20 mouse cellular contexts compared by ENCODE assay signal in the genomic region with DNA sequence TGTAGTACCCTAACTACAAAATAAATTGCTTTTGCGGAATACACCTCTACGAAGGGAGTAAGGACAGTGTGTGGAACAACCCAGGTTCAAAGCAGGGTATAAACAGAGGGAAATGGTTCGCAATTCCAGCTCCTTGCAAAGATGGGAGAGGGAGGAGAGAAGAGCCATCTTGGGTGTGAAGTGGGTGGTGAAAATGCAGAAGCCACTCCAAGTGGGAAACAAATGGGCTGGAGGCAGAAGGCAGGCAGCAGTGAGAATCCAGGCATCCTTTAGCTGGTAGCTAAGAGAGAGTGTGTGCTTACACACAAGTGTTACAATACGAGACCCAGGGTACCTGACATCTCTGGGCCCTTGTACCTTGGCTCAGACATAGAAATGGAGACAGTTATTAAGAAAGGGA.
DNase-seq lines count a peak whose midpoint lies in the region; ATAC-seq and TF ChIP-seq lines count a peak whose summit lies in the region.
"Had no signal": no experiment of that assay in that cellular context is flagged by ENCODE, and none has a peak within 500 bp of the region (broad histone marks: within the 10 kb centered on the region; RNA-seq: fewer than 3 reads in every experiment).

No protein-coding gene starts in this region.

- no peak for TF ChIP-seq CTCF in forebrain, postnatal 0 days (IDR thresholded peaks at IDR 0.05; ENCODE audit: low read depth)

- 72% methylated on average over 4 of the region's 4 CpGs for WGBS in forebrain, embryonic 15.5 days
- WGBS in forebrain, postnatal 0 days: 73% methylated on average over 4 of the region's 4 CpGs
- 94% methylated on average over 4 of the region's 4 CpGs for WGBS in midbrain, embryonic 11.5 days

- DNase-seq in forebrain, postnatal 0 days: no peak
- peak; percentile 27 for DNase-seq in layer of hippocampus, adult 9-11 months
- DNase-seq in layer of hippocampus, postnatal 25 days (ENCODE audit: extremely low spot score in 1 of 2, low spot score in 1 of 2): no peak
- peak; percentile 40 to 54 for DNase-seq in right cerebral cortex, adult 2 months (ENCODE audit: low spot score in 2 of 2)
- no peak for DNase-seq in right cerebral cortex, postnatal 14 days
- no peak for DNase-seq in midbrain, embryonic 11.5 days (ENCODE audit: low spot score, missing footprints)
- DNase-seq: lung, embryonic 14.5 days; thymus, adult 18-20 months; thymus, postnatal 36 days had no signal

- no peaks in the 10 kb centered on the region for H3K9me3 ChIP-seq in forebrain, embryonic 15.5 days
- no peaks in the 10 kb centered on the region for H3K9me3 ChIP-seq in forebrain, postnatal 0 days (ENCODE audit: low read length)
- no peaks in the 10 kb centered on the region for H3K9me3 ChIP-seq in midbrain, embryonic 11.5 days (ENCODE audit: control insufficient read depth, low read length)
- H3K9me3 ChIP-seq: embryonic facial prominence, embryonic 13.5 days; midbrain, embryonic 13.5 days; stomach, embryonic 15.5 days had no signal

- H3K4me2 ChIP-seq in forebrain, embryonic 15.5 days (replicated peaks): no peak overlapping the region
- H3K4me2 ChIP-seq in forebrain, postnatal 0 days (ENCODE audit: low read depth): no peak overlapping the region
- H3K4me2 ChIP-seq in midbrain, embryonic 11.5 days: no peak overlapping the region
- H3K4me2 ChIP-seq: embryonic facial prominence, embryonic 13.5 days; hindbrain, embryonic 14.5 days; lung, embryonic 14.5 days; midbrain, embryonic 13.5 days; stomach, embryonic 15.5 days had no signal

- no peak overlapping the region for H3K4me3 ChIP-seq in forebrain, embryonic 15.5 days
- no peak overlapping the region for H3K4me3 ChIP-seq in forebrain, postnatal 0 days (ENCODE audit: low read depth, low read length)
- H3K4me3 ChIP-seq in midbrain, embryonic 11.5 days (ENCODE audit: low read depth, low read length): no peak overlapping the region
- H3K4me3 ChIP-seq: embryonic facial prominence, embryonic 13.5 days; midbrain, embryonic 13.5 days; stomach, embryonic 15.5 days had no signal

- H3K36me3 ChIP-seq in forebrain, embryonic 15.5 days: no peaks in the 10 kb centered on the region; the same call in 1 of the 2 replicates
- H3K36me3 ChIP-seq in forebrain, postnatal 0 days (ENCODE audit: insufficient read depth): no peaks in the 10 kb centered on the region
- H3K36me3 ChIP-seq in midbrain, embryonic 11.5 days (ENCODE audit: control insufficient read depth, insufficient read depth, low read length): no peaks in the 10 kb centered on the region
- H3K36me3 ChIP-seq: embryonic facial prominence, embryonic 13.5 days; G1E; midbrain, embryonic 13.5 days; stomach, embryonic 15.5 days had no signal

- ATAC-seq in forebrain, embryonic 15.5 days (replicated peaks): no peak
- no peak for ATAC-seq in forebrain, postnatal 0 days
- no peak for ATAC-seq in CD4-positive, CD25-positive, alpha-beta regulatory T cell, adult 4 months
- ATAC-seq in midbrain, embryonic 11.5 days (ENCODE audit: low FRiP score): no peak
- ATAC-seq: inflammation-experienced regulatory T-cells, adult 6 months; midbrain, embryonic 13.5 days; Patski had no signal

- no peak overlapping the region for H3K9ac ChIP-seq in forebrain, embryonic 15.5 days (replicated peaks)
- H3K9ac ChIP-seq in forebrain, postnatal 0 days: no peak overlapping the region
- no peak overlapping the region for H3K9ac ChIP-seq in midbrain, embryonic 11.5 days (ENCODE audit: low read length)
- H3K9ac ChIP-seq: embryonic facial prominence, embryonic 13.5 days; hindbrain, embryonic 14.5 days; liver, embryonic 14.5 days; lung, embryonic 14.5 days; midbrain, embryonic 13.5 days; stomach, embryonic 15.5 days had no signal

- H3K27me3 ChIP-seq in forebrain, embryonic 15.5 days: no peaks in the 10 kb centered on the region
- H3K27me3 ChIP-seq in forebrain, postnatal 0 days (ENCODE audit: insufficient read depth, low read length): no peaks in the 10 kb centered on the region
- H3K27me3 ChIP-seq in midbrain, embryonic 11.5 days (ENCODE audit: control insufficient read depth, insufficient read depth, low read length): no peaks in the 10 kb centered on the region
- H3K27me3 ChIP-seq: CH12.LX; embryonic facial prominence, embryonic 13.5 days; midbrain, embryonic 13.5 days; Patski; stomach, embryonic 15.5 days had no signal

- H3K4me1 ChIP-seq in forebrain, embryonic 15.5 days: peaks cover 31% of the 10 kb centered on the region
- H3K4me1 ChIP-seq in forebrain, postnatal 0 days (ENCODE audit: insufficient read depth): no peaks in the 10 kb centered on the region
- H3K4me1 ChIP-seq in midbrain, embryonic 11.5 days (ENCODE audit: control insufficient read depth, insufficient read depth, low read length): 0 out of 2 replicates have a peak, but pooled peaks cover 2% of the 10 kb centered on the region
- H3K4me1 ChIP-seq: midbrain, embryonic 13.5 days had no signal

- H3K27ac ChIP-seq in forebrain, embryonic 15.5 days (replicated peaks): peak overlapping the region; percentile 46; the same call in 1 of the 2 replicates
- H3K27ac ChIP-seq in forebrain, postnatal 0 days (ENCODE audit: low read depth, low read length): no peak overlapping the region
- no peak overlapping the region for H3K27ac ChIP-seq in midbrain, embryonic 11.5 days (ENCODE audit: low read depth, low read length)
- H3K27ac ChIP-seq: embryonic facial prominence, embryonic 13.5 days; hindbrain, embryonic 14.5 days; liver, embryonic 14.5 days; midbrain, embryonic 13.5 days; stomach, embryonic 15.5 days had no signal

Comparison
In these comparisons a context has a peak if more than half of its experiments do, and no peak if none do; other contexts are left out.
1. DNase-seq: peak in layer of hippocampus, adult 9-11 months (single experiment) and right cerebral cortex, adult 2 months (2 of 2); none in forebrain, postnatal 0 days (single experiment), layer of hippocampus, postnatal 25 days (0 of 2), right cerebral cortex, postnatal 14 days (single experiment) and midbrain, embryonic 11.5 days (single experiment).